Mouse (Mus musculus) heart, embryonic 14.5 days (tissue): ENCODE measurements at regions not wholly inside any gene's neighbourhood (a gene's known extent, or its start where the extent isn't known, plus 50 kb on each side); places are given as distances from the start of the nearest gene placed in this dataset.

ENCODE experiments used
- ATAC-seq: fragments of 200-750 bp; cut with Nextera tagmentation; 2 replicates; pipeline ENCODE4 v1.8.0; 2017; ENCODE audit warnings: low read depth, moderate TSS enrichment; ENCODE audit not compliant: insufficient number of reproducible peaks, insufficient read depth, low FRiP score
- H3K27ac ChIP-seq, 2 experiments: fragments of 200-500 bp in 1 of 2; fragments of 300-500 bp in 1 of 2; sonication (generic) in 1 of 2; replicated peaks in 1 of 2; 2 replicates each; pipeline ENCODE4 v1.5.1; 2012 to 2014; ENCODE audit warnings: low read depth in 2 of 2, low read length in 2 of 2, control low read depth in 1 of 2, mild to moderate bottlenecking in 1 of 2, mixed read lengths in 1 of 2; ENCODE audit not compliant: control insufficient read depth in 1 of 2, insufficient read depth in 1 of 2
- H3K27me3 ChIP-seq: fragments of 300-500 bp; sonication (generic); 2 replicates; pipeline ENCODE4 v1.6.1; 2014; ENCODE audit warnings: mild to moderate bottlenecking, low read length, control low read depth; ENCODE audit not compliant: control insufficient read depth, insufficient read depth
- H3K36me3 ChIP-seq: fragments of 300-500 bp; sonication (generic); 2 replicates; pipeline ENCODE4 v1.6.1; 2014; ENCODE audit warnings: mild to moderate bottlenecking, control low read depth, low read length, mixed read lengths; ENCODE audit not compliant: control insufficient read depth, insufficient read depth
- H3K4me1 ChIP-seq, 2 experiments: fragments of 200-500 bp in 1 of 2; fragments of 300-500 bp in 1 of 2; sonication (generic) in 1 of 2; 2 replicates each; pipeline ENCODE4 v1.6.1; 2012 to 2014; ENCODE audit warnings: low read length in 2 of 2, control low read depth in 1 of 2, mixed read lengths in 1 of 2; ENCODE audit not compliant: control insufficient read depth in 2 of 2, insufficient read depth in 2 of 2
- H3K4me2 ChIP-seq: fragments of 300-500 bp; sonication (generic); 2 replicates; pipeline ENCODE4 v1.6.1; 2014; ENCODE audit warnings: mild to moderate bottlenecking, low read length
- H3K4me3 ChIP-seq, 2 experiments: fragments of 200-500 bp in 1 of 2; fragments of 300-500 bp in 1 of 2; sonication (generic) in 1 of 2; 2 replicates each; pipeline ENCODE4 v1.5.1; 2012 to 2014; ENCODE audit warnings: low read length in 2 of 2, mild to moderate bottlenecking in 2 of 2, control low read depth in 1 of 2, low read depth in 1 of 2, moderate library complexity in 1 of 2; ENCODE audit not compliant: control insufficient read depth in 1 of 2, insufficient read depth in 1 of 2
- H3K9ac ChIP-seq: fragments of 300-500 bp; sonication (generic); 2 replicates; pipeline ENCODE4 v1.6.1; 2014; ENCODE audit warnings: mild to moderate bottlenecking, low read length
- H3K9me3 ChIP-seq: fragments of 300-500 bp; sonication (generic); 2 replicates; pipeline ENCODE4 v1.6.1; 2016; ENCODE audit warnings: low read length, control low read depth; ENCODE audit not compliant: control insufficient read depth
- WGBS: fragments of 180-500 bp; shearing (Covaris S2); extraction: QIAGEN DNeasy Blood & Tissue Kit; methylation state at CpG from one replicate; pipeline ENCODE4 v1.1.7; 2014; 5-methylcytosine and 5-hydroxymethylcytosine counted together

GRCm38 (mm10) chr10:109378846-109379245, 368.1 kb upstream of the Syt1 start:
- ATAC-seq: no peak
- 75% methylated on average over 4 of the region's 4 CpGs for WGBS

GRCm38 (mm10) chr10:109360161-109360560, 349.4 kb upstream of the Syt1 start:
- Histone ChIP-seq H3K4me3 (no peak overlapping the region), H3K36me3 (no peaks in the 10 kb centered on the region), H3K9ac (no peak overlapping the region), H3K27ac (no peak overlapping the region), H3K9me3 (no peaks in the 10 kb centered on the region), H3K4me1 (no peaks in the 10 kb centered on the region), H3K27me3 (no peaks in the 10 kb centered on the region), H3K4me2 (no peak overlapping the region)
- ATAC-seq: no peak
- 70% methylated on average over 1 of the region's 1 CpGs for WGBS

More at GRCm38 (mm10) chr10:109378846-109379245, 368.1 kb upstream of the Syt1 start:
- H3K9me3 ChIP-seq: no peaks in the 10 kb centered on the region
- no peak overlapping the region for H3K9ac ChIP-seq
- H3K36me3 ChIP-seq: no peaks in the 10 kb centered on the region
- H3K4me3 ChIP-seq: no peak overlapping the region
- no peaks in the 10 kb centered on the region for H3K27me3 ChIP-seq
- no peaks in the 10 kb centered on the region for H3K4me1 ChIP-seq
- no peak overlapping the region for H3K27ac ChIP-seq
- H3K4me2 ChIP-seq: no peak overlapping the region

GRCm38 (mm10) chr10:109358812-109359211, 348.0 kb upstream of the Syt1 start:
- H3K4me2 ChIP-seq: no peak overlapping the region
- H3K9me3 ChIP-seq: no peaks in the 10 kb centered on the region
- 65% methylated on average over 6 of the region's 6 CpGs for WGBS
- H3K9ac ChIP-seq: no peak overlapping the region
- no peaks in the 10 kb centered on the region for H3K4me1 ChIP-seq
- H3K4me3 ChIP-seq: no peak overlapping the region
- no peaks in the 10 kb centered on the region for H3K27me3 ChIP-seq
- no peak for ATAC-seq
- no peaks in the 10 kb centered on the region for H3K36me3 ChIP-seq
- H3K27ac ChIP-seq: no peak overlapping the region

DNA sequence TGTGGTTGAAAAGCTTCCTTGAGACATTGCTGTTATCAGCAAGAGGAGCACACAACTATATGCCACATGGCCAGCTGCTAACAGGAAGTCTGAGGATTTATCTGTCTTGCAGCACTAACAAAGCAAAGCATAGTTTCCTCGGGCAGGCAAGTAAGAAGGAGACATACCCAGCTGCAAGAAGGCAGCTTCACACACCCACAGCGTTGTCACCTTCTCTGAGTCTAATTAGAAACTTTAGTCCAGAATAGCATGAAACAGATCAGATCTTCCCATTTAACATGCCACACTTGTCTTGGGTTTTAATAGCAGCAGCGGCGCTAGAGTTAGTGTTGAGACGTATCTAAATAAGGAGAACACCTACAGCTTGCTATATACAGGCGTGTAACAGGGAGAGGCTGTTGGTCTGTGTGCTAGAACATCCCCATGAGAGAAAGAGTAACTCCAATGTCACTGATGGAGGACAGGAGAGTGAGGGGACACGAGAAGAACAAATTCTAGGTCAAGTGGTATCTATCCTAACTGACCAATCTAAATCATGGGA, 322.1 kb upstream of the Syt1 start:
- Histone ChIP-seq H3K36me3 (no peaks in the 10 kb centered on the region), H3K4me3 (no peak overlapping the region), H3K9ac (no peak overlapping the region), H3K4me1 (no peaks in the 10 kb centered on the region), H3K4me2 (no peak overlapping the region), H3K27me3 (no peaks in the 10 kb centered on the region), H3K27ac (no peak overlapping the region), H3K9me3 (no peaks in the 10 kb centered on the region)
- no peak for ATAC-seq
- WGBS: 78% methylated on average over 7 of the region's 7 CpGs

DNA sequence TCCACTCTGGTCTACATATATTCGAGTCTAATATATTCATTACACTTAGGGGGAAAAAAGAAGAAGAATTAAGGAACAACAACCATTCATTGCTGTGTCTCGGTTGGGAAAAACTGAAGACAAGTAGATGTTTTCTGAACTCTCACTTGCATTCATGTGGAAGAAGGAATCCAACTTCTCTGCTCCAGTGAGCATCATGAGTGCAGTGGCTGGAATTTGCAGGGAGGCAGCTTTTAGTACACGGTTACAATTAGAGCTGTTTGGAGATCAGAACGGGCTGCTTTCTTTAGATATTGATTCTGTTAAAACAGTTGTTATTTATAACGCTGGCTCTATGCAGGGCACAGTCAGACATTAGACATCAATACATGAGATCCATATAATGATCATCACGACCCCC, 298.5 kb upstream of the Syt1 start:
- 0 out of 2 replicates have a peak, but pooled peaks cover 7% of the 10 kb centered on the region for H3K9me3 ChIP-seq
- no peak for ATAC-seq
- H3K9ac ChIP-seq: no peak overlapping the region
- no peaks in the 10 kb centered on the region for H3K4me1 ChIP-seq
- H3K27ac ChIP-seq: no peak overlapping the region
- no peak overlapping the region for H3K4me2 ChIP-seq
- WGBS: 75% methylated on average over 6 of the region's 6 CpGs
- H3K4me3 ChIP-seq: no peak overlapping the region
- H3K36me3 ChIP-seq: no peaks in the 10 kb centered on the region
- H3K27me3 ChIP-seq: no peaks in the 10 kb centered on the region

GRCm38 (mm10) chr10:109300199-109300598, 289.4 kb upstream of the Syt1 start:
- H3K9me3 ChIP-seq: no peaks in the 10 kb centered on the region
- no peak overlapping the region for H3K4me3 ChIP-seq
- ATAC-seq: no peak
- H3K36me3 ChIP-seq: no peaks in the 10 kb centered on the region
- H3K9ac ChIP-seq: no peak overlapping the region
- no peak overlapping the region for H3K4me2 ChIP-seq
- H3K27me3 ChIP-seq: no peaks in the 10 kb centered on the region
- H3K4me1 ChIP-seq: no peaks in the 10 kb centered on the region
- 74% methylated on average over 2 of the region's 2 CpGs for WGBS
- H3K27ac ChIP-seq: no peak overlapping the region

DNA sequence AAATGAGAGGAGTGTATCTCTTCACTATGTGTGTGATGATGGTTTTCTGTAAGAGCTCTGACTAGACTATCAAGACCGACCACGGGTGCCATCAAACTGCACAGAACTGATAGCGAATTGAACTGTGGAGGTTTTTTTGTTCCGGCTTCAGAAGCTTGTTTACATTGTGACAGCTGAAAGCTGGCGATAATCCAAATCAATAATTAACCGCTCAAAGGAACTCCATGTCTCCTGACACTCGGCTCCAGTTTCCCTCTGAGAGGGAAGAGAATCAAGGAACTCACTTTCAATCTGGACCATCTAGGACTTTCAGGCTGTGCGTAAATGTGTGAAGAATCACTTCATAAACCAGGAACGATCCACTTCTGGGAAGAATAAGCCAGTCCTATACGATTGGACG, 289.0 kb upstream of the Syt1 start:
- no peaks in the 10 kb centered on the region for H3K9me3 ChIP-seq
- no peak overlapping the region for H3K4me2 ChIP-seq
- H3K36me3 ChIP-seq: no peaks in the 10 kb centered on the region
- no peak overlapping the region for H3K9ac ChIP-seq
- H3K27me3 ChIP-seq: no peaks in the 10 kb centered on the region
- H3K4me3 ChIP-seq: no peak overlapping the region
- H3K27ac ChIP-seq: no peak overlapping the region
- WGBS: 62% methylated on average over 11 of the region's 11 CpGs
- no peaks in the 10 kb centered on the region for H3K4me1 ChIP-seq
- no peak for ATAC-seq

DNA sequence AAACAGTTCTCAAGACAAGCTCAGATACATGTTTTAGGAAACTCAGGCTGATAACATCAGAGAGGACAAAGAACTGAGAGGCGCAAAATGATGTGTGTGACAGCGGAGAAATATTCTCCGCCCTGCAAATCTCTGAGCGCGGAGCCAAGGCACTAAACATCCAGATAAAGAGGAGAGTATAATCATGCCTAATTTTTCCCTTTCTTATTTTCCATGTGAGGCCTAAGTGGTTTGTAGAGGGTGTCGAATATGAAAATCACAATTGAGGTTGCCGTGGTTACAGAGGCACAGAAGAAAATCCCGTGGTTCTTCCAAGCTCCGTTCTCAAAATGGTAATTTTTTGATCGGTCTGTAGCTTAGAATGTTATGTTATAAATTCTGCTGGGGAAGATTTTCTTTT, 272.6 kb upstream of the Syt1 start:
- ATAC-seq: no peak
- 71% methylated on average over 10 of the region's 10 CpGs for WGBS

More for the DNA sequence above, 272.6 kb upstream of the Syt1 start:
- no peak overlapping the region for H3K9ac ChIP-seq
- H3K9me3 ChIP-seq: no peaks in the 10 kb centered on the region
- no peaks in the 10 kb centered on the region for H3K36me3 ChIP-seq
- H3K27ac ChIP-seq: no peak overlapping the region
- H3K4me3 ChIP-seq: no peak overlapping the region
- H3K4me2 ChIP-seq: no peak overlapping the region
- no peaks in the 10 kb centered on the region for H3K27me3 ChIP-seq
- H3K4me1 ChIP-seq: no peaks in the 10 kb centered on the region
